Mouse (Mus musculus) c-Kit-positive CD71-negative TER-119-negative erythroid progenitor cells, embryonic 14.5 days (primary cell): ENCODE results near the gene Prr5l.
A peak's percentile ranks its signal among the peaks of the same experiment; 100 is the strongest.

Experiments used
- DNase-seq: peaks from one replicate; pipeline ENCODE4 v3.0.0-alpha.2; 2013; ENCODE audit warnings: low read depth

Gene Prr5l

GRCm38 (mm10) chr2:101881471-101882162, 1.2 kb downstream of the Prr5l start:
- no peak for DNase-seq

GRCm38 (mm10) chr2:101871179-101871578, 11.6 kb downstream of the Prr5l start:
- peak; percentile 47 for DNase-seq

GRCm38 (mm10) chr2:101868683-101869082, 14.1 kb downstream of the Prr5l start:
- no peak for DNase-seq

GRCm38 (mm10) chr2:101862219-101863123, 20.4 kb downstream of the Prr5l start:
- no peak for DNase-seq

- DNase-seq = no peak
Measured at GRCm38 (mm10) chr2:101860920-101861485, 21.8 kb downstream of the Prr5l start.

GRCm38 (mm10) chr2:101856174-101856573, 26.7 kb downstream of the Prr5l start:
- no peak for DNase-seq

- DNase-seq = no peak
Measured at GRCm38 (mm10) chr2:101854792-101855191, 28.0 kb downstream of the Prr5l start.

GRCm38 (mm10) chr2:101842756-101843155, 40.1 kb downstream of the Prr5l start:
- DNase-seq = no peak

- DNase-seq = no peak
Measured at GRCm38 (mm10) chr2:101834816-101835523, 47.9 kb downstream of the Prr5l start.

- no peak for DNase-seq
Measured at GRCm38 (mm10) chr2:101832361-101832760, 50.5 kb downstream of the Prr5l start.

- DNase-seq = no peak
Measured at GRCm38 (mm10) chr2:101831851-101832250, 51.0 kb downstream of the Prr5l start.

- no peak for DNase-seq
Measured at GRCm38 (mm10) chr2:101830186-101830915, 52.5 kb downstream of the Prr5l start.

GRCm38 (mm10) chr2:101829013-101829412, 53.8 kb downstream of the Prr5l start:
- DNase-seq = no peak

GRCm38 (mm10) chr2:101828057-101828643, 54.7 kb downstream of the Prr5l start:
- peak; percentile 23 for DNase-seq

- DNase-seq = no peak
Measured at GRCm38 (mm10) chr2:101827626-101828025, 55.2 kb downstream of the Prr5l start.

GRCm38 (mm10) chr2:101826950-101827600, 55.8 kb downstream of the Prr5l start:
- DNase-seq = no peak

GRCm38 (mm10) chr2:101826186-101826707, 56.6 kb downstream of the Prr5l start:
- DNase-seq = no peak

- no peak for DNase-seq
Measured at GRCm38 (mm10) chr2:101825226-101826120, 57.4 kb downstream of the Prr5l start.

- no peak for DNase-seq
Measured at GRCm38 (mm10) chr2:101823821-101824220, 59.0 kb downstream of the Prr5l start.
